Mouse (Mus musculus): ENCODE measurements around the gene Tmco5. TPM values are rescaled to one million over a fixed set of nuclear protein-coding genes. Genes with fewer than 3 reads are reported as not detected.
"Not testable (repeated sequence)": the region's sequence is repeated elsewhere in the genome, so short reads cannot be mapped to it uniquely, and the experiment has no call there.

Gene Tmco5
- total RNA-seq, 4 experiments from 2014 or later, result 1.2 to 3.1 (median 2.0) TPM

- DNase-seq (ENCODE audit: low spot score in 2 of 2), result no peak
Measured at GRCm38 (mm10) chr2:116922580-116923500, 44.3 kb downstream of the Tmco5 start.

- peak; percentile 22 to 48 for DNase-seq (ENCODE audit: low spot score in 2 of 2)
Measured at GRCm38 (mm10) chr2:116923684-116924083, 45.2 kb downstream of the Tmco5 start.

GRCm38 (mm10) chr2:116924292-116924691 is 45.8 kb downstream of the Tmco5 start:
- DNase-seq (ENCODE audit: low spot score in 2 of 2), result no peak

GRCm38 (mm10) chr2:116925230-116925629 is 46.7 kb downstream of the Tmco5 start:
- no peak for DNase-seq (ENCODE audit: low spot score in 2 of 2)

DNA sequence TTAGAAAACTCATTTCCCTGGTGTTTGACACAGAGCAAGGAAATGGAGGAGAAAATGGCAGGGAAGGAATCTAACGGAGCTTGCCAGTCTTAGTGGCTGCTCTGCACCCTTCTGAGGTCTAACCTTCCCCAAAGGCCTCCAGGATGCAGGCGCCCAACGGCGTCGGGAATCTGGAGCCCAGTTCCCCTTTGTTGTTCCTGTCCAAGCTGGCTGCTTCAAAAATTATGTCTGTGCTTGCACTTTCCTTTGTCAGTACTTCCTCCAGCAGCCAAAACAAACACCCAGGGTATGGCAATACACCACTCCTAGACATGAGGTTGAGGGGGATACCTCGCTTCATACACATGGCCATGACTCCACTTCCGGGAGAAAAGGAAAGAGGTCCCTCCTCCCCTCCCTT is 53.7 kb downstream of the Tmco5 start:
- DNase-seq (ENCODE audit: low spot score in 2 of 2), result no peak

DNA sequence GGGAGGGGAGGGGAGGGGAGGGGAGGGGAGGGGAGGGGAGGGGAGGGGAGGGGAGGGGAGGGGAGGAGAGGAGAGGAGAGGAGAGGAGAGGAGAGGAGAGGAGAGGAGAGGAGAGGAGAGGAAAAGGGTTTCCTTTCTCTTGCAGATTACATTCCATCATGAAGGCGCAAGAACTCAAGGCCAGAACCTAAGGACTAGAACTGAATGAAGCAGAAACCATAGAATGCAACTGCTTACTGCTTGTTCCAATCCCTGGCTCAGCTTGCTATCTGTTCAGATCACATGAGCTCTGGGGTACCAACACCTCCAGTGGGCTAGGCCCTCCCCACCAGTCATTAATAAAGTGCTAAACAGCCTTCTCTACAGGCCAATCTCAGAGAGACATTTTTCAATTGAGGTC is 55.7 kb downstream of the Tmco5 start:
- not testable (repeated sequence) for DNase-seq (ENCODE audit: low spot score in 2 of 2)

- DNase-seq (ENCODE audit: low spot score in 2 of 2), result no peak
Measured at GRCm38 (mm10) chr2:116934776-116935175, 56.3 kb downstream of the Tmco5 start.

DNA sequence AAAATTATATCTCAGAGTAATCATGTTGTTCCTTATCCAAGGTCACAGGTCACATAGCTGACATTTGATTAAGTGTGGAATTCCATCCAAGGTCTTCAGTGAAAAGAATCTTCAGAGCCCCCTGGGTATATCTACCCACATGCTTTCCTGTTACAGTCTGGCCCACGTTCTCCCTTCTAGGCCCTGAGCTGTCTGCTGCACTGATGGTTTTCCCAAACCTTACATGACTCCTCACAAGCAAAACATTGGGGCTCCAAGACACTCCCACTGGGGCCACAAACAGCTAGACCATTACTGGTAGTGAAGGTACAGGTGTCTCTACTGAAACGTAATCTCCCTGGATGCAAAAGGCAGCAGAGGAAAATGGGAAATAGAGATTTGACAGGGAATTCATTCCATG is 57.9 kb downstream of the Tmco5 start:
- no peak for DNase-seq (ENCODE audit: low spot score in 2 of 2)

GRCm38 (mm10) chr2:116937166-116937565 is 58.7 kb downstream of the Tmco5 start:
- no peak for DNase-seq (ENCODE audit: low spot score in 2 of 2)

GRCm38 (mm10) chr2:116941816-116942215 is 63.3 kb downstream of the Tmco5 start:
- DNase-seq (ENCODE audit: low spot score in 2 of 2), result no peak

Other genes starting within 250 kb of the Tmco5 start
- 100 to 1,000 TPM in 2 of 4 experiments, 10 to 100 TPM in 2; 79.4 to 115 (median 97.4) TPM for gene Spred1, start 242.7 kb downstream of the Tmco5 start, total RNA-seq (2022)